Mouse (Mus musculus): ENCODE results near the gene Troap. TPM values are rescaled to one million over a fixed set of nuclear protein-coding genes. Genes with fewer than 3 reads are reported as not detected.

Troap gene
- total RNA-seq, 1 experiment: 27.8 TPM

DNA sequence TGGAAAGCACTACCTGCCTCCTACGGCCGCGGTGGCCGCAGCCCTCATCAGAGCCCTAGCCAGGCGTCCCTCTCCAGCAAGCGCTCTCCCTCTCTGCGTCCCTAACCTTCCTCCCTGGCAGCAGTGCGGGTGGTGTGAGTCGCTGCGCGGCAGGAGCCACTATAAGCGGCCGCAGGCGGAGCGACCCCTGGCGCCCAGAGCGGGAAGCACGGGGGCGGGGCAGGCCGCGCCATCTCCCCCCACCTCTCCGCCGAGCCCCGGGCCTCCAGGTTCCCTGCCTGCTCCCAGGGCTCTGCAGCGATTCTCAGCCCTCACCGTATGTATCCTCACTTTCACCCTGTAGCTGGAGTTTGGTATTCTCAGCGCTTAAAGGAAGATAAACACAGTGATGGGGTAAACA, 13.9 kb downstream of the Troap start:
- no peaks in the 10 kb centered on the region for H3K36me3 ChIP-seq (ENCODE audit: control insufficient read depth, insufficient read depth, low read length, poor library complexity, severe bottlenecking)
- in situ Hi-C loops (cut with MboI; ENCODE audit: low sequenced_read_pairs in 2 of 2, unreplicated experiment in 2 of 2): loop anchor here in 1 of 2 experiments (25.0 kb wide), 1 partner anchor 301 kb away; the partner anchor contains the start of genes Wnt1 and Wnt10b
- TF ChIP-seq HCFC1 (IDR thresholded peaks at IDR 0.05; ENCODE audit: borderline replicate concordance, insufficient read depth, low read length) (0 out of 2 replicates have a peak, but pooled peaks have one; percentile 30), MAFK (IDR thresholded peaks at IDR 0.05; ENCODE audit: insufficient read depth, low read depth, low read length) (no peak)
- no peaks in the 10 kb centered on the region for H3K9me3 ChIP-seq (ENCODE audit: control insufficient read depth, insufficient read depth, low read depth, low read length)
- H3K4me1 ChIP-seq (ENCODE audit: control insufficient read depth in 2 of 2, insufficient read depth in 2 of 2, low read length in 2 of 2, poor library complexity in 1 of 2): peaks cover 2 to 8% of the 10 kb centered on the region in 2 experiments; a peak in 2 of 4 replicates
- no peak overlapping the region for H3K27ac ChIP-seq (ENCODE audit: insufficient read depth, low read depth, low read length, poor library complexity, severe bottlenecking)
- peak; percentile 75 for DNase-seq (ENCODE audit: low read depth, low spot score)
- H3K4me3 ChIP-seq (ENCODE audit: insufficient read depth in 1 of 2, low read depth in 1 of 2, low read length in 2 of 2, poor library complexity in 1 of 2, severe bottlenecking in 1 of 2): peak overlapping the region; percentile 55 to 62
- H3K9ac ChIP-seq (ENCODE audit: insufficient read depth, low read depth, low read length, poor library complexity, severe bottlenecking): 0 out of 2 replicates have a peak overlapping the region, but pooled peaks have one; percentile 20

DNA sequence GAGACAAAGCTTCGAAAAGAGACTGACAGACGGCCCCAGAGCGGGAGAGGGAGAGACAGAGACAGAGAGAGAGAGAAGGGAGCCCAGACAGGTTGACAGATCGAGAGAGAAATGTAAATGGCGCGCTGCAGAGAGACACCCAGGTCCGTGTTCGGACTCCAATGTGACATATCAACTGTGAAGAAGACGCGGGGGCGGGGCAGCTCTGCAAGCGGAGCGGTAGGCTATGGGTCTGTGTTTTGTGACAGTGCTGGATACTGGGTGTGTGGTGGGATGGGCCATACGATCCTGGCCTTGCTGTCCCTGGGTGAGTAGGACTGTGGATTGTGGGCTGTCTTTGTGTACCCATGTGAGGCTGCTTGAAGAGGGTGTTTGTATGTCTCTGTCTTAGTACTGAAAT, 14.7 kb downstream of the Troap start:
- Histone ChIP-seq H3K9me3 (ENCODE audit: control insufficient read depth, insufficient read depth, low read depth, low read length) (no peaks in the 10 kb centered on the region), H3K27ac (ENCODE audit: insufficient read depth, low read depth, low read length, poor library complexity, severe bottlenecking) (no peak overlapping the region), H3K4me1 (ENCODE audit: control insufficient read depth in 2 of 2, insufficient read depth in 2 of 2, low read length in 2 of 2, poor library complexity in 1 of 2) (peaks cover 2 to 8% of the 10 kb centered on the region in 2 experiments; a peak in 2 of 4 replicates), H3K36me3 (ENCODE audit: control insufficient read depth, insufficient read depth, low read length, poor library complexity, severe bottlenecking) (no peaks in the 10 kb centered on the region), H3K4me3 (ENCODE audit: insufficient read depth in 1 of 2, low read depth in 1 of 2, low read length in 2 of 2, poor library complexity in 1 of 2, severe bottlenecking in 1 of 2) (no peak overlapping the region), H3K9ac (ENCODE audit: insufficient read depth, low read depth, low read length, poor library complexity, severe bottlenecking) (no peak overlapping the region)
- DNase-seq (ENCODE audit: low read depth, low spot score): no peak
- in situ Hi-C loops (cut with MboI; ENCODE audit: low sequenced_read_pairs in 2 of 2, unreplicated experiment in 2 of 2): loop anchor here in 1 of 2 experiments (25.0 kb wide), 1 partner anchor 302 kb away; the partner anchor contains the start of genes Wnt1 and Wnt10b
- TF ChIP-seq ZC3H11A (IDR thresholded peaks at IDR 0.05; ENCODE audit: borderline replicate concordance, low read depth, low read length) (no peak), MAFK (IDR thresholded peaks at IDR 0.05; ENCODE audit: insufficient read depth, low read depth, low read length) (no peak), ZNF384 (IDR thresholded peaks at IDR 0.05; ENCODE audit: low read depth, low read length) (no peak), HCFC1 (IDR thresholded peaks at IDR 0.05; ENCODE audit: borderline replicate concordance, insufficient read depth, low read length) (no peak), CHD2 (IDR thresholded peaks at IDR 0.05; ENCODE audit: low read depth, low read length) (no peak)

DNA sequence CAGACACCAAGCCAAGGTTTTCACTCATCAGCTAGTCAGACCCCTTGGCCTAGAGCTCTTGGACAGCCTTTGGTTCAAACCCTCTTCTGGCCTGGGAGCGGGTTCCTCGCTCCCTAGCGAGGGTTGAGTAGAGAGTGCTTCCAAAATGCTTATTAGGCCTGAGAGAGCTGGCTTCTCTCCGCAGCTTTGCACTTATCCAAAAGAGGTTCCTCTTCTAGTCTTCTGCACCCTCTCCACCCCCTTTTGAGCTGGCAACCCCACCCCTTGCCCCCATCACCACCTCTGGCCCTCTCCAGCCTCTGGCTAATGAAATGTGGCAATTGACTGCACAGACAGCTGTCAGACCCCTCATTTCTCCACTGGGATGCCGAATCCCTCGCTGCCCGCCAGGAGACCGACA, 18.5 kb downstream of the Troap start, which contains the start of gene Dnajc22:
Gene Dnajc22 (plus strand): TSS at position 301 of the 400 bp plus-strand sequence.
- peak within 1 kb of the TSS; percentile 33; the same call in 1 of the 2 replicates for H3K27ac ChIP-seq (ENCODE audit: insufficient read depth, low read depth, low read length, poor library complexity, severe bottlenecking)
- no peaks in the 10 kb centered on the region for H3K36me3 ChIP-seq (ENCODE audit: control insufficient read depth, insufficient read depth, low read length, poor library complexity, severe bottlenecking)
- in situ Hi-C loops (cut with MboI; ENCODE audit: low sequenced_read_pairs in 2 of 2, unreplicated experiment in 2 of 2): loop anchor here in 1 of 2 experiments (25.0 kb wide), 1 partner anchor 306 kb away; the partner anchor contains the start of genes Wnt1 and Wnt10b
- peaks cover 2 to 16% of the 10 kb centered on the region in 2 experiments; a peak in 2 of 4 replicates for H3K4me1 ChIP-seq (ENCODE audit: control insufficient read depth in 2 of 2, insufficient read depth in 2 of 2, low read length in 2 of 2, poor library complexity in 1 of 2)
- H3K9me3 ChIP-seq (ENCODE audit: control insufficient read depth, insufficient read depth, low read depth, low read length): no peaks in the 10 kb centered on the region
- H3K9ac ChIP-seq (ENCODE audit: insufficient read depth, low read depth, low read length, poor library complexity, severe bottlenecking): peak within 1 kb of the TSS; percentile 47; the same call in 1 of the 2 replicates
- TF ChIP-seq ZC3H11A (IDR thresholded peaks at IDR 0.05; ENCODE audit: borderline replicate concordance, low read depth, low read length): no peak
- peak within 1 kb of the TSS; percentile 53 to 69 for H3K4me3 ChIP-seq (ENCODE audit: insufficient read depth in 1 of 2, low read depth in 1 of 2, low read length in 2 of 2, poor library complexity in 1 of 2, severe bottlenecking in 1 of 2)
- DNase-seq (ENCODE audit: low read depth, low spot score): no peak

DNA sequence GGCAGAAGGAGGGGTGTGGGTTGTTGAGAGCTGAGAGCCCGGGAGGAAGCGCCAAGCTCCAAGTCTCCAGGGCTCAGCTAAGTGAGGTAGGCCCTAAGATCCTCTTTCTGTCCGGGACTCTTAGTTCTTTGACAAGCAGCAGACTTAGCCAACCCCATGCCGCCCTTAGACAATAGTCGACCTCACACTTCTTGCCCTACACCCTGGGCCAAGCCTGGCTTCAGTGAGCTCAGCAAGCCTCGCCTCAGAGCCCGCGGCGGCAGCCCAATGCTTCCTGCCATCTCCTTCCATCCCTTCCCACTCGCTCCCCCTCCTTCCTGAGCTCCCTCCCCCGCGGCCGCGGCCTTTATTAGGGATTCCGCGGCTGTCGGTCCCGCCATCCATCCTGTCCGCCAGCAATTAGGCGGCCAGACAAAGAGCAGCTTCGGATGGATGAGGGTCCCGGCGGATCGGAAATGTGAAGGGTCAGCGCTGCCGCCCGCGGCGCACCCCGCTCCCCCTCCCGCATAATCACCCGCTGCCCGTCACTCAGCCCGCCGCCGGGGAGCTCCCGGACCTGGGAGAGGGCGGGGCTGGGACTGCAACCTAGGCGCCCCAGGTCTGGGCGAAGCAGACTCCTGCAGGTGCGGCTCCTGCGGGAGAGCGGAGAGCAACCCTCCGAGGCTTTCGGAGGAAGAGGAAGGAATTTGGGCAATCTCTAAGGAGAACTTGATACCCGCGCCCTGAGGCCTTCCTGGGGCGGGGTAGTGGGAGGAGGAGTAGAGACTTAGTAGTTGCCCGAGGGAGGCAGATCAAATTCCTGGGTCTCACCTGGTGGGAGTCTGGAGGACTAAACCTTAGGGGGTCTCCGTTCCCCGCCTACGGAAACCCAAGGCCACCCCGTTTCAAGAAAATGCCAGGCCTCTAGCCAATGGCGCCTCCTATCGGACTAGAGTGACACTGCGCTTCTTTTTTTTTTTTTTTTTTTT, 19.2 kb downstream of the Troap start:
- peak overlapping the region; percentile 53 to 69 for H3K4me3 ChIP-seq (ENCODE audit: insufficient read depth in 1 of 2, low read depth in 1 of 2, low read length in 2 of 2, poor library complexity in 1 of 2, severe bottlenecking in 1 of 2)
- peak overlapping the region; percentile 33; the same call in 1 of the 2 replicates for H3K27ac ChIP-seq (ENCODE audit: insufficient read depth, low read depth, low read length, poor library complexity, severe bottlenecking)
- DNase-seq (ENCODE audit: low read depth, low spot score): peak; percentile 79

More for the DNA sequence above, 19.2 kb downstream of the Troap start:
- TF ChIP-seq ZNF384 (IDR thresholded peaks at IDR 0.05; ENCODE audit: low read depth, low read length): peak; percentile 96
- no peak for TF ChIP-seq MAFK (IDR thresholded peaks at IDR 0.05; ENCODE audit: insufficient read depth, low read depth, low read length)
- in situ Hi-C loops (cut with MboI; ENCODE audit: low sequenced_read_pairs in 2 of 2, unreplicated experiment in 2 of 2): loop anchor here in 1 of 2 experiments (25.0 kb wide), 1 partner anchor 306 kb away; the partner anchor contains the start of genes Wnt1 and Wnt10b
- H3K9ac ChIP-seq (ENCODE audit: insufficient read depth, low read depth, low read length, poor library complexity, severe bottlenecking): peak overlapping the region; percentile 47; the same call in 1 of the 2 replicates
- no peaks in the 10 kb centered on the region for H3K9me3 ChIP-seq (ENCODE audit: control insufficient read depth, insufficient read depth, low read depth, low read length)
- H3K36me3 ChIP-seq (ENCODE audit: control insufficient read depth, insufficient read depth, low read length, poor library complexity, severe bottlenecking): no peaks in the 10 kb centered on the region
- peaks cover 2 to 16% of the 10 kb centered on the region in 2 experiments; a peak in 2 of 4 replicates for H3K4me1 ChIP-seq (ENCODE audit: control insufficient read depth in 2 of 2, insufficient read depth in 2 of 2, low read length in 2 of 2, poor library complexity in 1 of 2)

Measured in ES-E14 (cell line).